Mouse (Mus musculus) stomach, embryonic 14.5 days (tissue): Measurements from ENCODE around the gene Slc7a9. TPM values are rescaled to one million over a fixed set of nuclear protein-coding genes. Genes with fewer than 3 reads are reported as not detected.

Experiments
- ATAC-seq: fragments of 200-750 bp; cut with Nextera tagmentation; 2 replicates; pipeline ENCODE4 v1.8.0; 2017; ENCODE audit warnings: low read depth, moderate TSS enrichment; ENCODE audit not compliant: insufficient number of reproducible peaks, insufficient read depth, low FRiP score
- H3K27ac ChIP-seq: fragments of 300-500 bp; sonication (generic); 2 replicates; pipeline ENCODE4 v1.5.1; 2014; ENCODE audit warnings: mild to moderate bottlenecking, low read length, moderate library complexity, mixed read lengths
- H3K27me3 ChIP-seq: fragments of 300-500 bp; sonication (generic); 2 replicates; pipeline ENCODE4 v1.6.1; 2014; ENCODE audit warnings: low read length, control low read depth, mixed read lengths; ENCODE audit not compliant: control insufficient read depth, insufficient read depth
- H3K36me3 ChIP-seq: fragments of 300-500 bp; sonication (generic); 2 replicates; pipeline ENCODE4 v1.6.1; 2014; ENCODE audit warnings: mild to moderate bottlenecking, control low read depth, low read length, moderate library complexity, mixed read lengths; ENCODE audit not compliant: control insufficient read depth, insufficient read depth
- H3K4me1 ChIP-seq: fragments of 300-500 bp; sonication (generic); 2 replicates; pipeline ENCODE4 v1.6.1; 2014; ENCODE audit warnings: low read length, control low read depth, mixed read lengths; ENCODE audit not compliant: control insufficient read depth, insufficient read depth
- H3K4me2 ChIP-seq: fragments of 300-500 bp; sonication (generic); replicated peaks from 2 replicates; pipeline ENCODE4 v1.6.1; 2014; ENCODE audit warnings: low read depth, low read length, control low read depth
- H3K4me3 ChIP-seq: fragments of 300-500 bp; sonication (generic); 2 replicates; pipeline ENCODE4 v1.5.1; 2014; ENCODE audit warnings: low read depth, low read length, control low read depth
- H3K9ac ChIP-seq: fragments of 300-500 bp; sonication (generic); replicated peaks from 2 replicates; pipeline ENCODE4 v1.6.1; 2014; ENCODE audit warnings: low read depth, mild to moderate bottlenecking, control low read depth, low read length, moderate library complexity, mixed read lengths
- H3K9me3 ChIP-seq: fragments of 300-500 bp; sonication (generic); 2 replicates; pipeline ENCODE4 v1.6.1; 2016; ENCODE audit warnings: low read depth, low read length, control low read depth; ENCODE audit not compliant: control insufficient read depth
- WGBS: fragments of 180-500 bp; shearing (Covaris S2); extraction: QIAGEN DNeasy Blood & Tissue Kit; methylation state at CpG from one replicate; pipeline ENCODE4 v1.1.7; 2014; 5-methylcytosine and 5-hydroxymethylcytosine counted together
- polyA plus RNA-seq: library from polyadenylated mRNA; unstranded; fragments of >200 nt; fragmentation: Nextera tagmentation; extraction: Ambion mirVana; gene quantifications from 2 replicates; pipeline ENCODE4 v1.2.1, GENCODE M21; 2014

Slc7a9 gene
- polyA plus RNA-seq, 1 experiment from 2014 or later: 0.85 TPM

GRCm38 (mm10) chr7:35447501-35447900, 1.1 kb upstream of the Slc7a9 start:
- ATAC-seq: no peak
- no peaks in the 10 kb centered on the region for H3K36me3 ChIP-seq
- H3K4me2 ChIP-seq: no peak overlapping the region
- 0 out of 2 replicates have a peak, but pooled peaks cover 5% of the 10 kb centered on the region for H3K4me1 ChIP-seq
- no peaks in the 10 kb centered on the region for H3K9me3 ChIP-seq
- H3K27me3 ChIP-seq: no peaks in the 10 kb centered on the region
- WGBS: 19% methylated on average over 4 of the region's 4 CpGs
- no peak overlapping the region for H3K4me3 ChIP-seq
- H3K9ac ChIP-seq: no peak overlapping the region
- no peak overlapping the region for H3K27ac ChIP-seq

- WGBS: 47% methylated on average over 7 of the region's 7 CpGs
- no peak overlapping the region for H3K4me2 ChIP-seq
Observed at GRCm38 (mm10) chr7:35448867-35449266, 271 bp downstream of the Slc7a9 start.

GRCm38 (mm10) chr7:35456091-35456814, 7.7 kb downstream of the Slc7a9 start:
- H3K4me2 ChIP-seq: no peak overlapping the region
- no peak for ATAC-seq
- no peak overlapping the region for H3K9ac ChIP-seq
- no peak overlapping the region for H3K4me3 ChIP-seq
- no peaks in the 10 kb centered on the region for H3K9me3 ChIP-seq
- H3K4me1 ChIP-seq: no peaks in the 10 kb centered on the region
- no peaks in the 10 kb centered on the region for H3K36me3 ChIP-seq
- no peak overlapping the region for H3K27ac ChIP-seq
- 82% methylated on average over 4 of the region's 4 CpGs for whole genome bisulfite sequencing
- no peaks in the 10 kb centered on the region for H3K27me3 ChIP-seq

More at GRCm38 (mm10) chr7:35448867-35449266, 271 bp downstream of the Slc7a9 start:
- H3K4me3 ChIP-seq: no peak overlapping the region
- H3K36me3 ChIP-seq: no peaks in the 10 kb centered on the region
- 0 out of 2 replicates have a peak, but pooled peaks cover 5% of the 10 kb centered on the region for H3K4me1 ChIP-seq
- no peak overlapping the region for H3K27ac ChIP-seq
- no peak overlapping the region for H3K9ac ChIP-seq
- no peaks in the 10 kb centered on the region for H3K27me3 ChIP-seq
- no peak for ATAC-seq
- H3K9me3 ChIP-seq: no peaks in the 10 kb centered on the region

- no peak overlapping the region for H3K27ac ChIP-seq
- ATAC-seq: no peak
- 75% methylated on average over 4 of the region's 4 CpGs for WGBS
- no peaks in the 10 kb centered on the region for H3K9me3 ChIP-seq
- no peaks in the 10 kb centered on the region for H3K4me1 ChIP-seq
- no peak overlapping the region for H3K9ac ChIP-seq
- H3K27me3 ChIP-seq: no peaks in the 10 kb centered on the region
- no peak overlapping the region for H3K4me2 ChIP-seq
- no peaks in the 10 kb centered on the region for H3K36me3 ChIP-seq
- H3K4me3 ChIP-seq: no peak overlapping the region
Observed at GRCm38 (mm10) chr7:35460971-35461370, 12.4 kb downstream of the Slc7a9 start.

- Histone ChIP-seq H3K4me1 (no peaks in the 10 kb centered on the region), H3K9me3 (no peaks in the 10 kb centered on the region), H3K9ac (no peak overlapping the region), H3K4me2 (no peak overlapping the region), H3K4me3 (no peak overlapping the region), H3K27ac (no peak overlapping the region), H3K27me3 (no peaks in the 10 kb centered on the region), H3K36me3 (no peaks in the 10 kb centered on the region)
- no peak for ATAC-seq
- 95% methylated on average over 5 of the region's 5 CpGs for WGBS
Observed at GRCm38 (mm10) chr7:35465027-35465426, 16.4 kb downstream of the Slc7a9 start.

- Histone ChIP-seq H3K4me1 (no peaks in the 10 kb centered on the region), H3K27me3 (no peaks in the 10 kb centered on the region), H3K36me3 (no peaks in the 10 kb centered on the region), H3K4me2 (no peak overlapping the region), H3K4me3 (no peak overlapping the region), H3K9me3 (no peaks in the 10 kb centered on the region), H3K27ac (no peak overlapping the region), H3K9ac (no peak overlapping the region)
- ATAC-seq: no peak
- WGBS: 73% methylated on average over 2 of the region's 2 CpGs
Observed at GRCm38 (mm10) chr7:35467856-35468255, 19.3 kb downstream of the Slc7a9 start.

- H3K4me2 ChIP-seq: no peak overlapping the region
- no peak overlapping the region for H3K9ac ChIP-seq
- no peak for ATAC-seq
- H3K27ac ChIP-seq: no peak overlapping the region
- no peaks in the 10 kb centered on the region for H3K36me3 ChIP-seq
- no peaks in the 10 kb centered on the region for H3K27me3 ChIP-seq
- WGBS: 52% methylated on average over 4 of the region's 4 CpGs
- H3K9me3 ChIP-seq: no peaks in the 10 kb centered on the region
- H3K4me3 ChIP-seq: no peak overlapping the region
- no peaks in the 10 kb centered on the region for H3K4me1 ChIP-seq
Observed at GRCm38 (mm10) chr7:35470794-35471193, 22.2 kb downstream of the Slc7a9 start.

GRCm38 (mm10) chr7:35476457-35476856, 27.9 kb downstream of the Slc7a9 start:
- H3K9ac ChIP-seq: no peak overlapping the region
- H3K36me3 ChIP-seq: no peaks in the 10 kb centered on the region
- no peak overlapping the region for H3K4me2 ChIP-seq
- H3K27me3 ChIP-seq: no peaks in the 10 kb centered on the region
- no peaks in the 10 kb centered on the region for H3K9me3 ChIP-seq
- ATAC-seq: no peak
- no peak overlapping the region for H3K27ac ChIP-seq
- H3K4me3 ChIP-seq: no peak overlapping the region
- WGBS: 59% methylated on average over 2 of the region's 2 CpGs
- no peaks in the 10 kb centered on the region for H3K4me1 ChIP-seq

GRCm38 (mm10) chr7:35485126-35485525, 36.5 kb downstream of the Slc7a9 start:
- Histone ChIP-seq H3K4me2 (no peak overlapping the region), H3K27me3 (no peaks in the 10 kb centered on the region), H3K9me3 (no peaks in the 10 kb centered on the region), H3K9ac (no peak overlapping the region), H3K36me3 (no peaks in the 10 kb centered on the region), H3K27ac (no peak overlapping the region), H3K4me3 (no peak overlapping the region), H3K4me1 (no peaks in the 10 kb centered on the region)
- 45% methylated on average over 2 of the region's 2 CpGs for WGBS
- no peak for ATAC-seq
